Mouse (Mus musculus) heart, postnatal 25 days (tissue): Measurements from ENCODE around the gene Sncg. TPM values are rescaled to one million over a fixed set of nuclear protein-coding genes. Genes with fewer than 3 reads are reported as not detected.
"Not testable (repeated sequence)": the region's sequence is repeated elsewhere in the genome, so short reads cannot be mapped to it uniquely, and the experiment has no call there.

Experiments used
- DNase-seq: peaks from one replicate; pipeline ENCODE4 v3.0.0; 2022; ENCODE audit warnings: low spot score
- intact Hi-C: fragments of 180-260 bp; cut with DNase I; formaldehyde crosslinking; loops from one replicate; pipeline ENCODE4 v1.15.1; 2025
- total RNA-seq, 2 experiments: library from RNA; stranded (reverse); gene quantifications; 2 replicates each; pipeline ENCODE4 v1.2.3; 2021

The Sncg gene
- total RNA-seq = 1 to 10 TPM; 5.9 to 6.5 TPM

- DNase-seq = no peak
- intact Hi-C loops = loop anchor here (5.0 kb wide), 2 partner anchors 173 to 198 kb away; no protein-coding TSS in a partner anchor
Measured at GRCm38 (mm10) chr14:34374577-34374976, at the start of gene Sncg. Sncg (minus strand) TSS chr14:34374789.

- no peak for DNase-seq
- intact Hi-C loops = no loop called here
Measured at GRCm38 (mm10) chr14:34421078-34421477, 46.5 kb upstream of the Sncg start.

- intact Hi-C loops = no loop called here
- no peak for DNase-seq
Measured at GRCm38 (mm10) chr14:34417501-34417900, 42.9 kb upstream of the Sncg start.

GRCm38 (mm10) chr14:34416946-34417345, 42.4 kb upstream of the Sncg start:
- DNase-seq, intact Hi-C loops: not testable (repeated sequence)

GRCm38 (mm10) chr14:34412164-34412896, 37.7 kb upstream of the Sncg start:
- intact Hi-C loops = no loop called here
- DNase-seq = no peak

GRCm38 (mm10) chr14:34410716-34411115, 36.1 kb upstream of the Sncg start:
- DNase-seq = no peak
- intact Hi-C loops = no loop called here

- intact Hi-C loops = loop anchor here (5.0 kb wide), 1 partner anchor 131 kb away; no protein-coding TSS in a partner anchor
- no peak for DNase-seq
Measured at GRCm38 (mm10) chr14:34403424-34403823, 28.8 kb upstream of the Sncg start.

GRCm38 (mm10) chr14:34402871-34403270, 28.3 kb upstream of the Sncg start:
- no peak for DNase-seq
- intact Hi-C loops = loop anchor here (5.0 kb wide), 1 partner anchor 131 kb away; no protein-coding TSS in a partner anchor

- intact Hi-C loops = loop anchor here (1.0 to 5.0 kb wide), 2 partner anchors 29 to 129 kb away; no protein-coding TSS in a partner anchor
- DNase-seq = peak; percentile 51
Measured at GRCm38 (mm10) chr14:34401135-34401534, 26.5 kb upstream of the Sncg start.

- DNase-seq = no peak
- intact Hi-C loops = loop anchor here (5.0 kb wide), 1 partner anchor 128 kb away; no protein-coding TSS in a partner anchor
Measured at GRCm38 (mm10) chr14:34400021-34400420, 25.4 kb upstream of the Sncg start.

GRCm38 (mm10) chr14:34399301-34399700, 24.7 kb upstream of the Sncg start:
- intact Hi-C loops = no loop called here
- no peak for DNase-seq

GRCm38 (mm10) chr14:34398901-34399300, 24.3 kb upstream of the Sncg start:
- intact Hi-C loops = no loop called here
- DNase-seq = no peak

- no peak for DNase-seq
- intact Hi-C loops = no loop called here
Measured at GRCm38 (mm10) chr14:34397871-34398270, 23.3 kb upstream of the Sncg start.

GRCm38 (mm10) chr14:34393295-34393694, 18.7 kb upstream of the Sncg start:
- intact Hi-C loops = no loop called here
- DNase-seq = no peak

GRCm38 (mm10) chr14:34382921-34383704, 8.5 kb upstream of the Sncg start:
- intact Hi-C loops = no loop called here
- no peak for DNase-seq

GRCm38 (mm10) chr14:34378560-34379331, 4.2 kb upstream of the Sncg start:
- DNase-seq = peak; percentile 62
- intact Hi-C loops = no loop called here

GRCm38 (mm10) chr14:34377121-34377520, 2.5 kb upstream of the Sncg start:
- DNase-seq = no peak
- intact Hi-C loops = no loop called here

GRCm38 (mm10) chr14:34375941-34376340, 1.4 kb upstream of the Sncg start:
- intact Hi-C loops = no loop called here

GRCm38 (mm10) chr14:34375415-34375904, 871 bp upstream of the Sncg start, which contains the start of gene Mmrn2:
Mmrn2 (plus strand) TSS chr14:34375465.
- no peak for DNase-seq
- intact Hi-C loops = no loop called here

More at GRCm38 (mm10) chr14:34375941-34376340, 1.4 kb upstream of the Sncg start:
- DNase-seq = no peak

- no peak for DNase-seq
- intact Hi-C loops = loop anchor here (5.0 kb wide), 2 partner anchors 174 to 199 kb away; no protein-coding TSS in a partner anchor
Measured at GRCm38 (mm10) chr14:34373581-34373980, 1.0 kb downstream of the Sncg start.
